Mouse (Mus musculus): ENCODE results near the gene Nrxn1. TPM values are rescaled to one million over a fixed set of nuclear protein-coding genes. Genes with fewer than 3 reads are reported as not detected.

The Nrxn1 gene
- total and polyA plus RNA-seq, 2 experiments from 2014 or later, result 242 to 376 TPM

DNA sequence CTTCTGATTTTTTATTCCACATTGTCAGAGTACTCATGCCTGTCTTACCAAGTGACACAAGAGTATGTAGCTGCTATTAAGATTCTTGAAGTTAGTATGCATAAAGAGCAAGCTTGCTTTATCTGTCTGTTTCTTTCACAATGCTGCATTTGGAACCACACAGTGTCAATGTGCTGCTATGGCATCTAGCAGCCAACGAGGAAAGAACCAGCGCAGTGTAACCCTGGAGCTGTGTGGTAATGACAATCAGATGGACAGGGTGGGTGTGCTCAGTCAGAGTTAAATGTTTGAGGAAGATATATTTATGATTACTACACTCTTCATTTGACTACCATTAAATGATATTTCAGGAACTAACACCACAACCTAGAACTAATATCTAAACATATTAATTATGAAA, 102.1 kb downstream of the Nrxn1 start:
- H3K4me2 ChIP-seq (ENCODE audit: low read depth), result no peak overlapping the region
- H3K9me3 ChIP-seq (ENCODE audit: low read length), result no peaks in the 10 kb centered on the region
- no peak overlapping the region for H3K9ac ChIP-seq
- H3K4me3 ChIP-seq (ENCODE audit: low read depth, low read length), result no peak overlapping the region
- TF ChIP-seq CTCF (IDR thresholded peaks at IDR 0.05; ENCODE audit: low read depth), result no peak
- H3K27me3 ChIP-seq (ENCODE audit: insufficient read depth, low read length), result no peaks in the 10 kb centered on the region
- DNase-seq (no peak), ATAC-seq (no peak)
- no peaks in the 10 kb centered on the region; the same call in 1 of the 2 replicates for H3K4me1 ChIP-seq (ENCODE audit: insufficient read depth)
- no peaks in the 10 kb centered on the region for H3K36me3 ChIP-seq (ENCODE audit: insufficient read depth)
- 76% methylated on average over 2 of the region's 2 CpGs for WGBS
- no peak overlapping the region for H3K27ac ChIP-seq (ENCODE audit: low read depth, low read length)

DNA sequence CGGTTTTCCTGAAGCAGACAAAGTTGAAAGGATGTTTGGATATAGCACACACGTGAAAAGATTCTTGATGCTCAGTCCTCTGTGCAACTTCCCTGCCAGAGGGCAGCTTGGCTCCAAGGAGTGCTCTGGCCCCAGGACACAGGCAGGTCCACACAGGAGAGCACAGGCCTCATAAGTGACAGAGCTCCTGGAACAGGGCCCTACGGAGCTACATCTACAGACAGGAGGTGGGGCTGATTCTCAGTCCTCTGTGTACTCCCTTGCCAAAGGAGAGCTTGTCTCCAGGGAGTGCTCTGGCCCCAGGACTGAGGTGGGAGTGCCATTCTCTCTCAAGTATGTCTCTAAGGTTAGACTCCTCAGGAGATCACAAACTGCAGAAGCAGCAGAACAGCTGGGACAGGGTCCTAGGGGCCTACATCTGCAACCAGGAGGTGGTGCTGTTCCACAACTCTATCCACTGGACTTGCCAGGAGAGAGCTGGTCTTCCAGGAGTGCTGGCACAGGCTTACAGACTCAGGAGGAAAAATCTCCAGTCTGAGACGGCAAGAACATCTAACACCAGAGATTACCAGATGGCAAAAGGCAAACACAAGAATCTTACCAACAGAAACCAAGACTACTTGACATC, 129.9 kb downstream of the Nrxn1 start:
- no peak overlapping the region for H3K27ac ChIP-seq (ENCODE audit: low read depth, low read length)
- no peaks in the 10 kb centered on the region for H3K9me3 ChIP-seq (ENCODE audit: low read length)
- peak; percentile 34; the same call in 1 of the 2 replicates for TF ChIP-seq CTCF (IDR thresholded peaks at IDR 0.05; ENCODE audit: low read depth)
- H3K36me3 ChIP-seq (ENCODE audit: insufficient read depth), result no peaks in the 10 kb centered on the region
- no peaks in the 10 kb centered on the region for H3K4me1 ChIP-seq (ENCODE audit: insufficient read depth)
- no peak for ATAC-seq
- no peak overlapping the region for H3K9ac ChIP-seq
- DNase-seq, result peak; percentile 20
- H3K4me3 ChIP-seq (ENCODE audit: low read depth, low read length), result no peak overlapping the region
- WGBS, result 65% methylated on average over 4 of the region's 4 CpGs
- H3K27me3 ChIP-seq (ENCODE audit: insufficient read depth, low read length), result no peaks in the 10 kb centered on the region
- no peak overlapping the region for H3K4me2 ChIP-seq (ENCODE audit: low read depth)

DNA sequence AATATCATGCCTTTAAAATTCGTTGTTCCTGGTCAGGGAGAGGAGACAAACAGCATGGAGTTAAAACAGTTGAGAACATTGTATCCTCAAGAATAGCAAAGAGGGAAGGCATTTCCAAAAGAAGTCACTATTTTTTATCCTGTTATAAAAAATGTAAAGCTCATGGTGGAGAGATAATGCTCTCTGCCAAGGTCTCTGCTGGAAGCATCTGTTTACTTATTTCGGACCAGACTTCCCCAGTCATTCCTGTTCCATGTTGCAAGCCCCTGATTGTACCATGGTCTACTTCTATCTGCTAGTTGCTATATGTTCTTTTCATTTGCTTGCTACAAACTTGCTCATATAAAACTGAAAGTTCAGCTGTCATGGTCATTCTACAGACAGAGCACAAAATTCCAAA, 137.7 kb downstream of the Nrxn1 start:
- DNase-seq (no peak), ATAC-seq (no peak)
- Histone ChIP-seq H3K9ac (no peak overlapping the region), H3K27me3 (ENCODE audit: insufficient read depth, low read length) (no peaks in the 10 kb centered on the region), H3K9me3 (ENCODE audit: low read length) (no peaks in the 10 kb centered on the region), H3K4me2 (ENCODE audit: low read depth) (no peak overlapping the region), H3K36me3 (ENCODE audit: insufficient read depth) (no peaks in the 10 kb centered on the region), H3K4me3 (ENCODE audit: low read depth, low read length) (no peak overlapping the region), H3K4me1 (ENCODE audit: insufficient read depth) (no peaks in the 10 kb centered on the region), H3K27ac (ENCODE audit: low read depth, low read length) (no peak overlapping the region)
- no peak for TF ChIP-seq CTCF (IDR thresholded peaks at IDR 0.05; ENCODE audit: low read depth)
- 73% methylated on average over 2 of the region's 2 CpGs for WGBS

DNA sequence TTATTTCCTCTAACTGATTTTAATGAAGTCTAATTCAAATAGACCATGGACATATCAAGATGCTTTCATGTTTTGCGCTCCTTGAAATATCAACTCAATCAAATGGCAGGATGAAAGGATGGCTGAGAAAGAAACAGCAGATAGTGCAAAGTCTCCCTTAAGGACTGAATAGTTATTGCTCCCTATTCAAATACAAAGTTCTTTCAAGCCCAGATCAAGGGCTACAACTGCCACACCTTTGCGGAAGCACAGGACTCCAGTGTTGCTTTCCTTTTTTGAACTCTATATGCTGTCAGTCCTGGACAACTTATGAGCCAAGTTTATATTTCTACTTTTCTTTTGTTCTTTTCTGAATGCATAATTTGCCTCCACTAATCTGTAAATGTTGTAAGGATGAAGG, 157.9 kb downstream of the Nrxn1 start:
- WGBS, result 84% methylated on average over 2 of the region's 2 CpGs
- DNase-seq (no peak), ATAC-seq (no peak)
- Histone ChIP-seq H3K27ac (ENCODE audit: low read depth, low read length) (no peak overlapping the region), H3K4me3 (ENCODE audit: low read depth, low read length) (no peak overlapping the region), H3K36me3 (ENCODE audit: insufficient read depth) (no peaks in the 10 kb centered on the region), H3K9ac (no peak overlapping the region), H3K9me3 (ENCODE audit: low read length) (no peaks in the 10 kb centered on the region), H3K4me2 (ENCODE audit: low read depth) (no peak overlapping the region), H3K27me3 (ENCODE audit: insufficient read depth, low read length) (no peaks in the 10 kb centered on the region), H3K4me1 (ENCODE audit: insufficient read depth) (no peaks in the 10 kb centered on the region)
- no peak for TF ChIP-seq CTCF (IDR thresholded peaks at IDR 0.05; ENCODE audit: low read depth)

DNA sequence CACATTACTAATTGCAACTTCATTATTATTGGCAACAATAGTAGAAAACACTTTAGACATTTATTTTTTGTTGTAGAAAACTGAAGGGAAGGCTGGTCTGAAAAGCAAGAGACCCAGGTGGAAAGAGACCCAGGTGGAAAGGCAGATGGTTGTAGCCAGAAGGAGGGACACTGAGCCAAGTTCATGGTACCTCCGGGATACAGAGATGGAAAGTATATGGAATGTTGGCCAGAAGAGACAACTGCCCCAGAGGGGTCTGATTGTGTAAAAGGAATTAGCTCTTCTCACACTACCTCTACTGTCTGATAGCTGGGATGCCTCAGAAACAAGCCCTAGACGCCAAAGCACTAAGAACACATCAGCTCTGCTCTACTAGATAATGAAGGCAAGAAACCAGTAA, 179.6 kb downstream of the Nrxn1 start:
- H3K4me1 ChIP-seq (ENCODE audit: insufficient read depth), result no peaks in the 10 kb centered on the region
- no peaks in the 10 kb centered on the region for H3K27me3 ChIP-seq (ENCODE audit: insufficient read depth, low read length)
- H3K4me2 ChIP-seq (ENCODE audit: low read depth), result no peak overlapping the region
- H3K27ac ChIP-seq (ENCODE audit: low read depth, low read length), result no peak overlapping the region
- WGBS, result 65% methylated on average over 2 of the region's 2 CpGs
- no peak overlapping the region for H3K9ac ChIP-seq
- DNase-seq, result no peak
- ATAC-seq, result no peak
- H3K9me3 ChIP-seq (ENCODE audit: low read length), result no peaks in the 10 kb centered on the region
- H3K36me3 ChIP-seq (ENCODE audit: insufficient read depth), result no peaks in the 10 kb centered on the region
- H3K4me3 ChIP-seq (ENCODE audit: low read depth, low read length), result no peak overlapping the region
- no peak for TF ChIP-seq CTCF (IDR thresholded peaks at IDR 0.05; ENCODE audit: low read depth)

DNA sequence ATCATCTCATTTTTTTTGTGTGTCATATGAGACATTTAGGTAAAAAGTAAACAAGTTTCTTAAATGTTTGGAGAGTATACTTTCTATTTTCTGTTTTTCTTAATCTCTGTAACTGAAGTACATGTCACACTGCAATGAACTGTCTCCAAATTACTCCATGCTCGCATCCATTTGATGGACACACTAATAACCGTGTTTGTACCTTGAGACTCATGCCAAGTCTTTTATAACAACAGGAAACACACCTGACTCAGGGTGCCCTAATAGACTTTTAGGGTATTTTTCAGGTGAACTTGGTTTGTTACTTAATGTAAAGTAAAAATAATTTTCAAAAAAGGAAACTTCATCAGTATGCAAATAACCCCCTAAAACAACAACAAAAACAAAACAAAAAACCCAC, 180.1 kb downstream of the Nrxn1 start:
- Histone ChIP-seq H3K4me1 (ENCODE audit: insufficient read depth) (no peaks in the 10 kb centered on the region), H3K27ac (ENCODE audit: low read depth, low read length) (no peak overlapping the region), H3K36me3 (ENCODE audit: insufficient read depth) (no peaks in the 10 kb centered on the region), H3K4me2 (ENCODE audit: low read depth) (no peak overlapping the region), H3K9ac (no peak overlapping the region), H3K4me3 (ENCODE audit: low read depth, low read length) (no peak overlapping the region), H3K27me3 (ENCODE audit: insufficient read depth, low read length) (no peaks in the 10 kb centered on the region), H3K9me3 (ENCODE audit: low read length) (no peaks in the 10 kb centered on the region)
- 77% methylated on average over 2 of the region's 2 CpGs for WGBS
- ATAC-seq (no peak), DNase-seq (no peak)
- no peak for TF ChIP-seq CTCF (IDR thresholded peaks at IDR 0.05; ENCODE audit: low read depth)

DNA sequence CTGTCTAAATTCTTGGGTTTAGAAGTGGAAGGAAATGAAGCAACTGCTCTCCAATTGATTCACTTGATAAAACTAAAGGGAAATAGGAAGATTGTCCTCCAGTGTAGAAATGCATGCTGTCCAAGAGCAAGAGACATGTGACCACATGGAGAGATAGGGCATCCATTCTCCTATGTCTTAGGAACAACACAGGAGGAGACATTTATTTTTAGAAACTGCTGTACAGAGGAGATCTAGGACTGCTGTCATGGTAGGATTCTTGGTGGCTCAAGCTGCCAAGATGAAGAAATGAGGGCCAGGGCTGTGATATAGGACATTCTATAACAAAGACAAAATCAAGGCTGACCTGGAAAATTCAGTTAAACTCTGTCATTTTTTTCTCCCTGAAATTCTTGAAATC, 180.5 kb downstream of the Nrxn1 start:
- ATAC-seq (no peak), DNase-seq (no peak)
- Histone ChIP-seq H3K9me3 (ENCODE audit: low read length) (no peaks in the 10 kb centered on the region), H3K4me2 (ENCODE audit: low read depth) (no peak overlapping the region), H3K27me3 (ENCODE audit: insufficient read depth, low read length) (no peaks in the 10 kb centered on the region), H3K9ac (no peak overlapping the region), H3K4me1 (ENCODE audit: insufficient read depth) (no peaks in the 10 kb centered on the region), H3K27ac (ENCODE audit: low read depth, low read length) (no peak overlapping the region), H3K36me3 (ENCODE audit: insufficient read depth) (no peaks in the 10 kb centered on the region), H3K4me3 (ENCODE audit: low read depth, low read length) (no peak overlapping the region)
- TF ChIP-seq CTCF (IDR thresholded peaks at IDR 0.05; ENCODE audit: low read depth), result no peak
